Mouse (Mus musculus) adrenal gland, postnatal 36 days (tissue): ENCODE measurements at regions not wholly inside any gene's neighbourhood (a gene's known extent, or its start where the extent isn't known, plus 50 kb on each side); places are given as distances from the start of the nearest gene placed in this dataset.
A peak's percentile ranks its signal among the peaks of the same experiment; 100 is the strongest.

Source experiments
- DNase-seq, 2 experiments: peaks; one replicate each; pipeline ENCODE4 v3.0.0; 2021; ENCODE audit warnings: mixed read lengths in 1 of 2

- DNase-seq, result no peak
Measured at GRCm38 (mm10) chr12:10112874-10113453, 256.8 kb upstream of the Nt5c1b start.

GRCm38 (mm10) chr12:10122102-10122501, 247.7 kb upstream of the Nt5c1b start:
- no peak for DNase-seq

GRCm38 (mm10) chr12:10127995-10128573, 241.7 kb upstream of the Nt5c1b start:
- DNase-seq, result no peak

- no peak for DNase-seq
Measured at GRCm38 (mm10) chr12:10134141-10134540, 235.6 kb upstream of the Nt5c1b start.

GRCm38 (mm10) chr12:10135915-10136314, 233.9 kb upstream of the Nt5c1b start:
- no peak for DNase-seq

- DNase-seq, result no peak
Measured at GRCm38 (mm10) chr12:10140131-10140530, 229.6 kb upstream of the Nt5c1b start.

GRCm38 (mm10) chr12:10160837-10161236, 208.9 kb upstream of the Nt5c1b start:
- DNase-seq, result no peak

GRCm38 (mm10) chr12:10168042-10168441, 201.7 kb upstream of the Nt5c1b start:
- DNase-seq, result no peak

GRCm38 (mm10) chr12:10168581-10168980, 201.2 kb upstream of the Nt5c1b start:
- DNase-seq, result no peak

GRCm38 (mm10) chr12:10178718-10179117, 191.1 kb upstream of the Nt5c1b start:
- no peak for DNase-seq

- no peak for DNase-seq
Measured at GRCm38 (mm10) chr12:10179147-10179814, 190.5 kb upstream of the Nt5c1b start.

GRCm38 (mm10) chr12:10179815-10180468, 189.8 kb upstream of the Nt5c1b start:
- no peak for DNase-seq

- DNase-seq, result no peak
Measured at GRCm38 (mm10) chr12:10182589-10182988, 187.2 kb upstream of the Nt5c1b start.

- no peak for DNase-seq
Measured at GRCm38 (mm10) chr12:10186576-10186975, 183.2 kb upstream of the Nt5c1b start.

- DNase-seq, result no peak
Measured at GRCm38 (mm10) chr12:10189746-10190145, 180.0 kb upstream of the Nt5c1b start.

- DNase-seq, result no peak
Measured at GRCm38 (mm10) chr12:10197906-10198460, 171.8 kb upstream of the Nt5c1b start.

- no peak for DNase-seq
Measured at GRCm38 (mm10) chr12:10209841-10210240, 159.9 kb upstream of the Nt5c1b start.

GRCm38 (mm10) chr12:10222821-10223220, 147.0 kb upstream of the Nt5c1b start:
- no peak for DNase-seq

- DNase-seq, result peak in 1 of 2 experiments; percentile 21
Measured at GRCm38 (mm10) chr12:10223832-10224231, 145.9 kb upstream of the Nt5c1b start.

- DNase-seq, result no peak
Measured at GRCm38 (mm10) chr12:10231144-10231543, 138.6 kb upstream of the Nt5c1b start.

- no peak for DNase-seq
Measured at GRCm38 (mm10) chr12:10231683-10232082, 138.1 kb upstream of the Nt5c1b start.

GRCm38 (mm10) chr12:10248110-10248509, 121.7 kb upstream of the Nt5c1b start:
- DNase-seq, result no peak

- no peak for DNase-seq
Measured at GRCm38 (mm10) chr12:10256385-10256784, 113.4 kb upstream of the Nt5c1b start.
